Mouse (Mus musculus) neural tube, embryonic 12.5 days (tissue): ENCODE measurements around the gene Cbfa2t3. TPM values are rescaled to one million over a fixed set of nuclear protein-coding genes. Genes with fewer than 3 reads are reported as not detected.

Source experiments
- ATAC-seq: fragments of 200-750 bp; cut with Nextera tagmentation; 2 replicates; pipeline ENCODE4 v1.8.0; 2017; ENCODE audit warnings: low read depth, mild to moderate bottlenecking, moderate TSS enrichment, moderate library complexity; ENCODE audit not compliant: low FRiP score
- H3K27ac ChIP-seq: fragments of 300-500 bp; sonication (generic); 2 replicates; pipeline ENCODE4 v1.5.1; 2016
- H3K27me3 ChIP-seq: fragments of 300-500 bp; sonication (generic); replicated peaks from 2 replicates; pipeline ENCODE4 v1.6.1; 2016; ENCODE audit warnings: mild to moderate bottlenecking
- H3K36me3 ChIP-seq: fragments of 300-500 bp; sonication (generic); 2 replicates; pipeline ENCODE4 v1.6.1; 2016; ENCODE audit warnings: mild to moderate bottlenecking
- H3K4me1 ChIP-seq: fragments of 300-500 bp; sonication (generic); 2 replicates; pipeline ENCODE4 v1.6.1; 2016
- H3K4me2 ChIP-seq: fragments of 300-500 bp; sonication (generic); replicated peaks from 2 replicates; pipeline ENCODE4 v1.6.1; 2016; ENCODE audit warnings: mild to moderate bottlenecking
- H3K4me3 ChIP-seq: fragments of 300-500 bp; sonication (generic); 2 replicates; pipeline ENCODE4 v1.5.1; 2016
- H3K9ac ChIP-seq: fragments of 300-500 bp; sonication (generic); 2 replicates; pipeline ENCODE4 v1.6.1; 2016; ENCODE audit warnings: mild to moderate bottlenecking
- H3K9me3 ChIP-seq: fragments of 300-500 bp; sonication (generic); 2 replicates; pipeline ENCODE4 v1.6.1; 2016; ENCODE audit warnings: mild to moderate bottlenecking
- WGBS: fragments of 180-500 bp; shearing (Covaris S2); methylation state at CpG from one replicate; pipeline ENCODE4 v1.1.7; 2016; 5-methylcytosine and 5-hydroxymethylcytosine counted together
- polyA plus RNA-seq: library from polyadenylated mRNA; unstranded; fragments of >200 nt; fragmentation: Nextera tagmentation; extraction: Ambion mirVana; gene quantifications from 2 replicates; pipeline ENCODE4 v1.2.1, GENCODE M21; 2016

Cbfa2t3 gene
- polyA plus RNA-seq, 1 experiment from 2014 or later = 15.3 TPM

DNA sequence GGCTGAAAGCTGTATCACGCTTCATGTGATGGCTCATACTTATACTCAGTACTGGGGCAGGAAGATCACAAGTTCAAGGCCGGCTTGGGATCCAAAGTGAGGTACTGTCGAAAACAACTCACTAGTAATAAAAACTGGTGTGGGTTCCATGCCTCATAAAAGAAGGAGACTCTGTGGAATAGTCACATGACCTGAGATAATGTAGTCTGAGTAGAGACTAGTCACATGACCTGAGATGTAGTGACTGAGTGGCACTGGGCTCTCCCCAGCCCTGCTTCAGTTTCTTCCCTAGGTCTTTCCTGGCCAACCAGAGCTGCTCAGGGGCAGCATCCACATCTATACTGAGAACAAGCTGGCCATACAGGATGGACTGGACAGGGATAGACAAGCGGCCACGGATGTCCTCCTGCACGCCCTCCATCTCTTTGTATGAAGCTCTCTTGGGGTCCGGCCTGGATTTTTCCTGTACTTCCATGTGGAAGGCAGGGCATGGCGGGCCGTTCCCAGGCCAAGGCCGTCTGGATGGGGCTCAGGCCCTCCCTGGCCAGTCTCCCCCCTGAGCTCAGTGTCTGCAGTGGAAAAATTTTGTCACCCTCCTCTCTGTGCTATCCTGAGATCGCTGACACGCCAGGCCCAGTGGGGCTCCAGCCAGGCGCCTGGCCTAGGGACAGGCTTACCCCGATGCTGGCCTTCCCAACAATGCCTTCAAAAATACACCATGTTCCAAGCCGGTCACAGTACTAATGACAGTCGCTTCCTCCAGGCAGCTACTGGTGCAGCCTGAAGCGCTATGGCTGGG lies 74.9 kb downstream of the Cbfa2t3 start:
- H3K4me3 ChIP-seq = no peak overlapping the region
- no peak overlapping the region for H3K27ac ChIP-seq
- H3K4me1 ChIP-seq = peaks cover 14% of the 10 kb centered on the region
- H3K36me3 ChIP-seq = peaks cover 4% of the 10 kb centered on the region; the same call in 1 of the 2 replicates
- WGBS = 87% methylated on average over 17 of the region's 17 CpGs
- ATAC-seq = no peak
- H3K27me3 ChIP-seq = no peaks in the 10 kb centered on the region
- no peak overlapping the region for H3K4me2 ChIP-seq
- H3K9me3 ChIP-seq = no peaks in the 10 kb centered on the region
- H3K9ac ChIP-seq = no peak overlapping the region

DNA sequence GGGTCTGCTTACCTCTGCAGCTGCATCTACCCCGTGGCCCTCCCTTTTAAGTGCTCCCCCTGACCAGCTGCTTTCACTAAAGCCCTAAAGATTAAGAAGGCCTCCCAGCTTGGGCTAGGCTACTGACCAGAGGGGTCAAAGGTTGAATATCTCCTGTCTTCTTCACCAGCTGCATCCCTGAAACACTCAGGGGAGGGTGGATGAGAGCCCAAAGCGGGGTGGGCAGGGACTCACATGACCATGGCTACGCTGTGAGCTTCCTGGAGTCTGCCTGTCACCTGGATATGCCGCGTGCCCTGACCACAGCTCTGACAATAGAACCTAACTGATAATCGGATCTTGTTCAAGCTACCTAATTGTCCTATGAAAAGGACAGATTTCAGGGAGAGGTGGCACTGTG lies 76.2 kb downstream of the Cbfa2t3 start, which contains the start of gene Pabpn1l:
TSS of gene Pabpn1l (minus strand) at position 13 of the 400 bp plus-strand sequence.
- Histone ChIP-seq H3K9ac (no peak within 1 kb of the TSS), H3K36me3 (no peaks in the 10 kb centered on the region), H3K27ac (no peak within 1 kb of the TSS), H3K9me3 (no peaks in the 10 kb centered on the region), H3K4me3 (no peak within 1 kb of the TSS), H3K27me3 (no peaks in the 10 kb centered on the region), H3K4me2 (no peak within 1 kb of the TSS), H3K4me1 (peaks cover 19% of the 10 kb centered on the region)
- no peak for ATAC-seq
- 78% methylated on average over 6 of the region's 6 CpGs for WGBS

DNA sequence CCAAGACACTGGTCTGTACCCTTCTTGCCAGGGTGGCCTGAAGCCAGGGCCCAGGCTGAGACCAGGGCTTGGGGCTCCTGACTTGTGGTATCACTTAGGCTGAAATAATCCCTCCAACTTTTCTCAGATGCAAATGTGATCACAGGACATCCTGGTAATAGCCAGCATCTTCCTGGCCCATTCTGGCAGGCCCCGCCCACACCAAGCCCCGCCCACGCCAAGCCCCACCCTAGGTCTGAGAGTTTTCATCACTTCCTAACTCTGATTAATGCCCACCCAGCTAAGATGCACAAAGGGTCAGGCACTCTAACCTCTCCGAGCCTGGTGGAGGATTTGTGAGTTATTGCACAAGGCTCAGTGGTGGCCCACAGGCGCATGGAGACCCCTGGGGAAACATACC lies 78.5 kb downstream of the Cbfa2t3 start:
- Histone ChIP-seq H3K9ac (no peak overlapping the region), H3K36me3 (no peaks in the 10 kb centered on the region; the same call in 1 of the 2 replicates), H3K4me3 (no peak overlapping the region), H3K4me2 (no peak overlapping the region), H3K4me1 (peaks cover 19% of the 10 kb centered on the region), H3K27me3 (no peaks in the 10 kb centered on the region), H3K9me3 (no peaks in the 10 kb centered on the region), H3K27ac (no peak overlapping the region)
- WGBS = 40% methylated on average over 5 of the region's 5 CpGs
- ATAC-seq = no peak

DNA sequence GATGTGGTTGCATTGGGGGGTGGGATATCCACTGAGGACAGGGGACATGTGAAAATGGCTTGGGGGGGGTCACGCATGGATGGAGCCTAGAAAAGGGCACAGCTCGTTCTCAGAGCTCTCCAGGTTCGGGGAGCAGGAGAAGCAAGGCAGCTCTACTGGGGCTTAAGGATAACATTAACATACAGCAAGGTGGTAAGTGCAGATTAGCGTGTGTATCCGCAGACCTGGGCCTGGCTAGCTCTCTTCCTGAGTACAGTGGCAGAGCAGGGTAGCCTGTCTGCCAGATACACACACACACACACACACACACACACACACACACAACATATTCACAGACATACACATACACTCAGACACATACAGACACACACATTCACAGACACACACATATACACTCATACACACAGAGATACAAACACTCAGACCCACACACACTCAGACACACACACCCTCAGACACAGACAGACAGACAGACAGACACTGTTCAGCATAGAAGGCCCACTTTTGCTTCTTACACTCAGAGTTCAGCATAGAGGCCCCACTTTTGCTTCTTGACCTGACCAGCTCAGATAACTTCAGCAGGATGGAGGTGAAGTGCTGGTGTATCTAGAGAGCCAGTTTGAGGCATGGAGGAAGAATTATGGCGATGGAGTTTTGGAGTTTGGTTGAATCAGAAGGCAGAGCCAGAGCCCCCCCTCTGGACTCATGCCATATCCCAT lies 80.1 kb downstream of the Cbfa2t3 start:
- no peak overlapping the region for H3K4me3 ChIP-seq

DNA sequence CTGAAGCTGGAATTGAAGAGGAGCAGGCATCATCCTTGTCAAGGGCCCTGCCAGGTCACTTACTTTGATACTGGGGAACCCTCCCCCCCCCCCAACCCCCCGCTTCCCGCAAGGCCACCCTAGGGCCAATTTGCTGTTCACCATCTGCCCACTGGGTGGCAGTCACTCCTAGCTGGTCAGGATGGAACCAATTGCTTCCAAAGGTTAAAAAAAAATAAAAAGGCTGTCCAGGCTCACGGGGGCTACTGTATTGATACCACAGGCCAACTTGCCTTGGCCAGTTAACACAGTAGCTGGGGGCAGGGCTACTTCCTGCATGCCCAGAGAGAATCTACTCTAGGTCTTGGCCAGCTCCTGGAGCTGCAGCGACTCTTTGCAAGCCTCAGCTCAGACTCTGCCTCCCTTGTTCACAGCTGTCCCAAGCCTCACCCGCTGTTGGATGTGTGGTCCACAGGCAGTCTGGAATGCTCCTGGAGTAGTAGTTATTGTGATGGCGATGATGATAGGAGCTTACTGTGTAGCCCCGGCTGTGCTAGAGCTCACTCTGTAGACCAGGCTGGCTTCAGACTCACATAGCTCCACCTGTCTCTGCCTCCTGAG lies 80.9 kb downstream of the Cbfa2t3 start:
- no peak overlapping the region for H3K27ac ChIP-seq
- 41% methylated on average over 5 of the region's 7 CpGs for WGBS
- ATAC-seq = 0 out of 2 replicates have a peak, but pooled peaks have one; percentile 39
- H3K9ac ChIP-seq = no peak overlapping the region
- H3K9me3 ChIP-seq = no peaks in the 10 kb centered on the region
- H3K4me2 ChIP-seq = no peak overlapping the region
- no peaks in the 10 kb centered on the region; the same call in 1 of the 2 replicates for H3K36me3 ChIP-seq
- H3K4me3 ChIP-seq = no peak overlapping the region
- no peaks in the 10 kb centered on the region for H3K27me3 ChIP-seq
- peaks cover 19% of the 10 kb centered on the region for H3K4me1 ChIP-seq

More for the DNA sequence above, 80.1 kb downstream of the Cbfa2t3 start:
- Histone ChIP-seq H3K36me3 (no peaks in the 10 kb centered on the region; the same call in 1 of the 2 replicates), H3K4me1 (peaks cover 19% of the 10 kb centered on the region), H3K27me3 (no peaks in the 10 kb centered on the region), H3K4me2 (no peak overlapping the region), H3K27ac (no peak overlapping the region), H3K9me3 (no peaks in the 10 kb centered on the region), H3K9ac (no peak overlapping the region)
- no peak for ATAC-seq
- WGBS = 79% methylated on average over 6 of the region's 6 CpGs

DNA sequence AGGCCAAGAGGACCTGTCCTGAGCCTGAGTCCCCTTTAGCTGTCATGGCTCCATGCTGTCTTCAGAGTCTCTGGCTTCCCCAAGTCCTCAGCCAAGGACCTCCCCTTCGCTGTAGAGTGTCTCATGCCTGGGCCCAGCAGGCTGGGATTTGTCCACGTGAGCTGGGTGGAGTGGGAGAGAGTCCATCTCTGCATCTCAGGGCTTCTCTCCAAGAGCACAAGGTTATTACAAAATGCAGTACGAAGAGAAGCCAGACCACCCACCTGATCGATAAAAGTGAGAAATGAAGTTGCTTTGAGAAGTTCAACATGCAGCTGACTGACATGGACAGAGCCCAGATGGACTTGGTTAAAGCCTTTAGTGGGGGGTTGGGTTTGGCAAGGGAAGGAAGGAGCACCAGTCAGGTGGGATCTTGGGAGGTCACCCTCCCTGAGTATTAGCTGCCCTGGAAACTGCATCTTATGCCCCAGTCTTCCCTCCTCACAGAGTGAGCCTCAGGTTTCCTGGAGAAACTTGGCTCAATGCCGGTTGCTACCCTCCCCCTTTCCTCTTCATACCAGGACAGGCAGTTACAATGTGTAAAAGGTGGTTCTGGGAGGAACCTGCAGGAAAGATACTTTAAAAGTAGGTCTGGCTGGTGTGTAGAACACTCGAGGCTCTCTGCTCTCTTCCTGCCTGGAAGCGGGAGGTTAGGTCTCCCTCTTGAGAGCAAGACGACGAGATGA lies 82.6 kb downstream of the Cbfa2t3 start:
- Histone ChIP-seq H3K9ac (0 out of 2 replicates have a peak overlapping the region, but pooled peaks have one; percentile 21), H3K27ac (no peak overlapping the region), H3K4me3 (no peak overlapping the region), H3K36me3 (no peaks in the 10 kb centered on the region; the same call in 1 of the 2 replicates), H3K4me2 (no peak overlapping the region), H3K9me3 (no peaks in the 10 kb centered on the region), H3K4me1 (peaks cover 32% of the 10 kb centered on the region), H3K27me3 (no peaks in the 10 kb centered on the region)
- no peak for ATAC-seq
- 75% methylated on average over 9 of the region's 9 CpGs for WGBS

DNA sequence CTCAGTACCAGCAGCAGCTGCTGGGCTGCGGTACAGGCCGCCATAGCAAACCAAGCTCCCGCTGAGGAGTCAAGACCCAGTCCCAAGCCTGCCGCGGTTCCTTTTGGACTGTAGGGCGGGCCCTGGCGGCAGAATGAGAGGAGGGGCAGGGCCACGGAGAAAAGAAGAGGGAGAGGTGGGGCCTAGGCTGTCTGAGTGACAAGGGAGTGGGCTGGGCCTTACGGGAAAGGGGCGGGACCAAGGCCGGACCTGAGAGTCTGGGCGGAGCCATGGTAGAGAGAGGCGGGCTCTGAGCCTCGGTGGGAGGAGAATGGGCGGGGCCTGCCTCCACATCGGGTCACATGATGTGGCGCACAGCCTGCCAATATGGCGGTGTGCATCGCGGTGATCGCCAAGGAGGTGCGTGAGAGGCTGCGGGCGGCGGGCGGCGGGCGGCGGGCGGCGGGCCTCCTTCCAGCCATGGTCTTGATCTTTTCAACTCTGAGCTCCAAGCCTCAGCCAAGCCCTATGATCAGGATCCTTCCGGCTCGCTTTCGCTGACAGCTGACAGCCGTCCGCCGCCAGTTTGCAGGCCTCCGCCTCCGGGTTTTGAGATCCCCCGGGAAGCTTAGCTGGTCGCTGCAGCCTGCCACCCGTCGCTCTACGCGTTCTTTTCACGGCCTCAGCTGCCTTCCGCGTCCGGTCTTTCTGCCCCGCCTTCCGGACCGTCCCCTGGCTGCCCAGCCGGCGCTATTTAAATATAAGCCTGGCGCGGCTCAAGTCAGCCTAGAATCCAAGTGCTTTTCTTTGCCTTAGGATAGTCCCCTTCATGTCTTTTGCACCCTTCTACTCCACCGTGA lies 87.4 kb downstream of the Cbfa2t3 start, which contains the start of the genes Galns and Trappc2l:
TSS of gene Galns (minus strand) at position 169 of the 839 bp plus-strand sequence.
TSS of gene Trappc2l (plus strand) at position 346 of the 839 bp plus-strand sequence.
- H3K27ac ChIP-seq = peak within 1 kb of the TSS; percentile 64

DNA sequence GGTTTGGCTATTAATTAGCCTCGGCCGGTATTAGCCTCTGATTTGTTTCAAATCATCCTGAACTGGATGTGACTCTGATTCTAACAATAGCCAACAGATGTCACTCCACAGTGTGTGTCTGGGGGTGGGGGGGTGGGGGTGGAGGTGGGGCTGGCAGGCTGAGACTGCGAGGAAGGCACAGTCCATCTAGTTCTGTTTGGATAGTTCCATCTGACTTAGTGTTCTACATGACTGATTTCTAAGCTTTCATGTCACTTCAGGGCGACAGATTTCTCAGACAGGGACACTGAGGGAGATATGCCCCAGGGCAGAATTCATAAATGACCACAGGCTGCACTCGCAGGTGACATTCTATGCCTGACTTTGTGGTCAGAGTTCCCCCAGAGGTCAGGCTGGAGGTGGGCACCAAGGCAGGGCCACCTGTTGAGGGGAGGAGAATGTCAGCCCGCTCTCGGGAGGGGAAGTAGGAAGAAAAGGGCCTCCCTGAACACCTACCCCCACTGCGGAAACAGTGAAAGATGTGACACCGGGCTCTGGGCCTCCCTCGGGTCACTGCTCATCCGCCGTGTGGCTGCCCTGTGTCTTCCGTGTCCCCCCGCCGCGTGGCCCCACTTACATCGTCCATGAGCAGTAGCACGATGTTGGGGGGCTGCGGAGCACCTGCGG lies 88.2 kb downstream of the Cbfa2t3 start:
- peak overlapping the region; percentile 64 for H3K27ac ChIP-seq
- peak overlapping the region; percentile 91 for H3K4me2 ChIP-seq
- no peaks in the 10 kb centered on the region for H3K9me3 ChIP-seq
- ATAC-seq = peak; percentile 8
- WGBS = 3% methylated on average over 20 of the region's 20 CpGs
- H3K27me3 ChIP-seq = no peaks in the 10 kb centered on the region
- peak overlapping the region; percentile 72 for H3K4me3 ChIP-seq
- H3K36me3 ChIP-seq = no peaks in the 10 kb centered on the region; the same call in 1 of the 2 replicates
- H3K9ac ChIP-seq = peak overlapping the region; percentile 61
- peaks cover 23% of the 10 kb centered on the region for H3K4me1 ChIP-seq

More for the DNA sequence above, 87.4 kb downstream of the Cbfa2t3 start, which contains the start of the genes Galns and Trappc2l:
- H3K9ac ChIP-seq = peak within 1 kb of the TSS; percentile 73
- H3K4me3 ChIP-seq = peak within 1 kb of the TSS; percentile 72
- H3K27me3 ChIP-seq = no peaks in the 10 kb centered on the region
- H3K4me1 ChIP-seq = peaks cover 23% of the 10 kb centered on the region
- ATAC-seq = peak; percentile 98
- H3K4me2 ChIP-seq = peak within 1 kb of the TSS; percentile 91
- WGBS = under 1% methylated on average over 56 of the region's 57 CpGs
- H3K9me3 ChIP-seq = no peaks in the 10 kb centered on the region
- H3K36me3 ChIP-seq = no peaks in the 10 kb centered on the region; the same call in 1 of the 2 replicates

DNA sequence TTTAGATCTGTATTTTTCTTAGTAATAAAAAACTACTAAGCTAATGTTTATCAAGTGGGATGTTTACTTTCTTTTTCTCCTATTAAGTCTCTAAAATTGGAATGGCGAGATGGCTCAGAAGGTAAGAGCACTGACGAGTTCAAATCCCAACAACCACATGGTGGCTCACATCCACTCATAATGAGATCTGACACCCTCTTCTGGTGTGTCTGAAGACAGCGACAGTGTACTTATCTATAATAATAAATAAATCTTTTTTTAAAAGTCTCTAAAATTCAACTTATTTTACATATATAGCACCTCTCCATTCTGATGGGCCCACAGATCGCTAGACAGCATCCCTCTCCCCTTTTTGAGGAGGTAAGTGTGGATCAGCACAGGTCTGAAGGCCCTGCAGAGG lies 88.7 kb downstream of the Cbfa2t3 start:
- no peaks in the 10 kb centered on the region; the same call in 1 of the 2 replicates for H3K36me3 ChIP-seq
- WGBS = 69% methylated on average over 4 of the region's 4 CpGs
- no peak overlapping the region for H3K4me3 ChIP-seq
- H3K9ac ChIP-seq = no peak overlapping the region
- H3K4me1 ChIP-seq = peaks cover 23% of the 10 kb centered on the region
- H3K4me2 ChIP-seq = peak overlapping the region; percentile 91
- no peak for ATAC-seq
- H3K27ac ChIP-seq = no peak overlapping the region
- H3K9me3 ChIP-seq = no peaks in the 10 kb centered on the region
- no peaks in the 10 kb centered on the region for H3K27me3 ChIP-seq

DNA sequence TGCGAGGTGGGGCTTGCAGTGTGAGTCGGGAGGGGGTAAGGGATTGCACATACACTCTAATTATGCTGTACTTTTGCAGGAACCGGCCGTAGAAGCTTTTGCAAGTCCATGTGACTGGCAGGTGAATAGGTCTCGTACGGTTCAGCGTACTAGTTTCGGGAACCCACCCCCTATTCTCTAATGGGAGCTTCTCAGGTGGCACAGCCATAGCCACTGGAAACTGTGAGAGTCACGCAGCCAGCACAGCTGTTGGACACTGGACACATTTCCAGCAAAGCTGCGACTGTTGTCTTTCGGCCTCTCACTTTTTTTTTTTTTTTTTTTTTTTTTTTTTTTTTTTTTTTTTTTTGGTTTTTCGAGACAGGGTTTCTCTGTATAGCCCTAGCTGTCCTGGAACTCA lies 92.1 kb downstream of the Cbfa2t3 start:
- ATAC-seq = no peak
- H3K4me3 ChIP-seq = no peak overlapping the region
- H3K4me1 ChIP-seq = peaks cover 11% of the 10 kb centered on the region
- H3K9me3 ChIP-seq = no peaks in the 10 kb centered on the region
- H3K27me3 ChIP-seq = no peaks in the 10 kb centered on the region
- WGBS = 87% methylated on average over 11 of the region's 12 CpGs
- no peaks in the 10 kb centered on the region for H3K36me3 ChIP-seq
- H3K27ac ChIP-seq = no peak overlapping the region
- H3K4me2 ChIP-seq = no peak overlapping the region
- no peak overlapping the region for H3K9ac ChIP-seq
